Mouse (Mus musculus) hindbrain, embryonic 16.5 days (tissue): Measurements from ENCODE around the gene Dhx16. TPM values are rescaled to one million over a fixed set of nuclear protein-coding genes. Genes with fewer than 3 reads are reported as not detected.

ENCODE experiments used
- microRNA counts: library from miRNA; unstranded; fragments of <30 nt; microRNA quantifications from one replicate; lab custom pipeline; 2016
- microRNA-seq: library from miRNA; unstranded; fragments of <30 nt; microRNA quantifications from one replicate; pipeline ENCODE4, GENCODE M21; 2017
- polyA plus RNA-seq: library from polyadenylated mRNA; unstranded; fragments of >200 nt; fragmentation: Nextera tagmentation; extraction: Ambion mirVana; gene quantifications from 2 replicates; pipeline ENCODE4 v1.2.1, GENCODE M21; 2015

The Dhx16 gene
- polyA plus RNA-seq, 1 experiment from 2014 or later: 25.0 TPM

MicroRNAs encoded within 50 kb of the gene (microRNA counts, 519-probe panel; counts per million panel counts)
- microRNA mmu-miR-1894-3p (lab: Ali Mortazavi, UCI) (not detected), microRNA mmu-miR-1894-5p (lab: Ali Mortazavi, UCI) (1,875 counts per million, percentile 22 among the panel's probes with 10 or more counts)

Small RNA genes lying within 50 kb of the gene (microRNA-seq; reads per million reads assigned to microRNA genes)
- gene Gm28033: 0.83 reads per million
- not detected for gene Mir1894

Other genes with a start within 250 kb of the Dhx16 start
- not detected in 2 replicates for gene Mucl3, start 236.1 kb upstream of the Dhx16 start, polyA plus RNA-seq
- gene Vars2, start 212.2 kb upstream of the Dhx16 start, polyA plus RNA-seq: 16.7 and 17.9 TPM in 2 replicates
- 27.8 and 28.1 TPM in 2 replicates for gene Gtf2h4, start 206.1 kb upstream of the Dhx16 start, polyA plus RNA-seq
- gene Ddr1, start 175.2 kb upstream of the Dhx16 start, polyA plus RNA-seq: 87.1 and 106 TPM in 2 replicates
- 14.5 and 17.2 TPM in 2 replicates for gene Ier3, start 58.1 kb upstream of the Dhx16 start, polyA plus RNA-seq
- 131 and 150 TPM in 2 replicates for gene Flot1, start 56.6 kb upstream of the Dhx16 start, polyA plus RNA-seq
- gene Tubb5, start 41.5 kb upstream of the Dhx16 start, polyA plus RNA-seq: 1,705 and 1,762 TPM in 2 replicates
- 9.3 and 11.2 TPM in 2 replicates for gene Mdc1, start 38.3 kb upstream of the Dhx16 start, polyA plus RNA-seq
- 20.8 and 22.3 TPM in 2 replicates for gene Nrm, start 18.5 kb upstream of the Dhx16 start, polyA plus RNA-seq
- 18.9 and 24.4 TPM in 2 replicates for gene Ppp1r18, start 14.2 kb upstream of the Dhx16 start, polyA plus RNA-seq
- gene 2310061I04Rik, start 17.6 kb downstream of the Dhx16 start, polyA plus RNA-seq: 67.4 and 77.4 TPM in 2 replicates
- gene Atat1, start 30.3 kb downstream of the Dhx16 start, polyA plus RNA-seq: 287 and 393 TPM in 2 replicates
- 59.6 and 67.4 TPM in 2 replicates for gene Mrps18b, start 36.6 kb downstream of the Dhx16 start, polyA plus RNA-seq
- 32.7 and 40.2 TPM in 2 replicates for gene Ppp1r10, start 36.6 kb downstream of the Dhx16 start, polyA plus RNA-seq
- 73.9 and 84.6 TPM in 2 replicates for gene Abcf1, start 89.9 kb downstream of the Dhx16 start, polyA plus RNA-seq
- gene Gnl1, start 100.0 kb downstream of the Dhx16 start, polyA plus RNA-seq: 74.1 and 75.1 TPM in 2 replicates
- 93.3 and 93.7 TPM in 2 replicates for gene Prr3, start 100.4 kb downstream of the Dhx16 start, polyA plus RNA-seq
- gene H2-T24, start 140.7 kb downstream of the Dhx16 start, polyA plus RNA-seq: 9.6 and 10.3 TPM in 2 replicates
- gene H2-T23, start 153.0 kb downstream of the Dhx16 start, polyA plus RNA-seq: 5.0 and 5.1 TPM in 2 replicates
- gene H2-T22, start 162.9 kb downstream of the Dhx16 start, polyA plus RNA-seq: 8.2 and 9.2 TPM in 2 replicates
- gene Gm6034, start 163.1 kb downstream of the Dhx16 start, polyA plus RNA-seq: not detected in 2 replicates
- not detected in 2 replicates for gene Gm11127, start 178.6 kb downstream of the Dhx16 start, polyA plus RNA-seq
- not detected in 2 replicates for gene Gm19684, start 241.9 kb downstream of the Dhx16 start, polyA plus RNA-seq
- not detected in 2 replicates for gene Gm7030, start 249.6 kb downstream of the Dhx16 start, polyA plus RNA-seq